Mouse (Mus musculus) forebrain, postnatal 0 days (tissue): ENCODE measurements around the gene Irgm1. TPM values are rescaled to one million over a fixed set of nuclear protein-coding genes. Genes with fewer than 3 reads are reported as not detected.
A peak's percentile ranks its signal among the peaks of the same experiment; 100 is the strongest.
"Not testable (repeated sequence)": the region's sequence is repeated elsewhere in the genome, so short reads cannot be mapped to it uniquely, and the experiment has no call there.

ENCODE experiments used
- ATAC-seq: fragments of 200-750 bp; cut with Nextera tagmentation; 2 replicates; pipeline ENCODE4 v1.8.0; 2017; ENCODE audit warnings: mild to moderate bottlenecking, moderate library complexity
- DNase-seq: peaks from one replicate; pipeline ENCODE4 v3.0.0-alpha.2; 2015
- H3K27ac ChIP-seq: fragments of 300-500 bp; sonication (generic); 2 replicates; pipeline ENCODE4 v1.5.1; 2014; ENCODE audit warnings: low read depth, mild to moderate bottlenecking, antibody characterized with exemption, low read length, moderate library complexity, mixed read lengths
- H3K27me3 ChIP-seq: fragments of 300-500 bp; sonication (generic); 2 replicates; pipeline ENCODE4 v1.6.1; 2014; ENCODE audit warnings: mild to moderate bottlenecking, low read length, mixed read lengths; ENCODE audit not compliant: insufficient read depth
- H3K36me3 ChIP-seq: fragments of 300-500 bp; sonication (generic); 2 replicates; pipeline ENCODE4 v1.6.1; 2014; ENCODE audit warnings: mild to moderate bottlenecking, moderate library complexity; ENCODE audit not compliant: insufficient read depth
- H3K4me1 ChIP-seq: fragments of 300-500 bp; sonication (generic); 2 replicates; pipeline ENCODE4 v1.6.1; 2014; ENCODE audit warnings: antibody characterized with exemption; ENCODE audit not compliant: insufficient read depth
- H3K4me2 ChIP-seq: fragments of 300-500 bp; sonication (generic); 2 replicates; pipeline ENCODE4 v1.6.1; 2014; ENCODE audit warnings: low read depth, mild to moderate bottlenecking, moderate library complexity
- H3K4me3 ChIP-seq: fragments of 300-500 bp; sonication (generic); 2 replicates; pipeline ENCODE4 v1.5.1; 2014; ENCODE audit warnings: low read depth, low read length, mixed read lengths
- H3K9ac ChIP-seq: fragments of 300-500 bp; sonication (generic); 2 replicates; pipeline ENCODE4 v1.6.1; 2014; ENCODE audit warnings: mild to moderate bottlenecking
- H3K9me3 ChIP-seq: fragments of 300-500 bp; sonication (generic); 2 replicates; pipeline ENCODE4 v1.6.1; 2016; ENCODE audit warnings: low read length
- CTCF ChIP-seq: sonication (generic); IDR thresholded peaks from 2 replicates; pipeline ENCODE4 v1.5.1; 2016; ENCODE audit warnings: antibody characterized with exemption, control low read depth, low read depth
- WGBS: fragments of 180-500 bp; shearing (Covaris S2); extraction: QIAGEN DNeasy Blood & Tissue Kit; methylation state at CpG from one replicate; pipeline ENCODE4 v1.1.7; 2014; 5-methylcytosine and 5-hydroxymethylcytosine counted together
- polyA plus RNA-seq: library from polyadenylated mRNA; unstranded; fragments of >200 nt; fragmentation: Nextera tagmentation; extraction: Ambion mirVana; gene quantifications from 2 replicates; pipeline ENCODE4 v1.2.1, GENCODE M21; 2015
- total RNA-seq: library from RNA; depleted of rRNA; stranded (reverse); fragments of >200 nt; gene quantifications from 2 replicates; pipeline ENCODE4 v1.2.3, GENCODE M21; 2014

Gene Irgm1
- total and polyA plus RNA-seq, 2 experiments from 2014 or later: 4.9 to 6.7 TPM

GRCm38 (mm10) chr11:48853474-48854180 is 17.9 kb downstream of the Irgm1 start:
- Histone ChIP-seq H3K27me3 (no peaks in the 10 kb centered on the region; the same call in 1 of the 2 replicates), H3K9me3 (no peaks in the 10 kb centered on the region), H3K4me2 (peak overlapping the region; percentile 83), H3K27ac (peak overlapping the region; percentile 64; the same call in 1 of the 2 replicates), H3K4me3 (peak overlapping the region; percentile 71), H3K9ac (peak overlapping the region; percentile 49), H3K4me1 (peaks cover 10% of the 10 kb centered on the region; the same call in 1 of the 2 replicates), H3K36me3 (no peaks in the 10 kb centered on the region)
- WGBS: under 1% methylated on average over 31 of the region's 31 CpGs
- DNase-seq (peak; percentile 95), ATAC-seq (peak; percentile 50)
- TF ChIP-seq CTCF: peak; percentile 39

- H3K9ac ChIP-seq: peak overlapping the region; percentile 49
- H3K27me3 ChIP-seq: no peaks in the 10 kb centered on the region; the same call in 1 of the 2 replicates
- no peaks in the 10 kb centered on the region for H3K9me3 ChIP-seq
- TF ChIP-seq CTCF: no peak
- peak overlapping the region; percentile 64 for H3K27ac ChIP-seq
- H3K4me1 ChIP-seq: peaks cover 4% of the 10 kb centered on the region; the same call in 1 of the 2 replicates
- DNase-seq (no peak), ATAC-seq (no peak; the same call in 1 of the 2 replicates)
- 7% methylated on average over 23 of the region's 23 CpGs for WGBS
- H3K4me3 ChIP-seq: peak overlapping the region; percentile 71
- peak overlapping the region; percentile 83 for H3K4me2 ChIP-seq
- no peaks in the 10 kb centered on the region for H3K36me3 ChIP-seq
Measured at GRCm38 (mm10) chr11:48852624-48853473, 18.6 kb downstream of the Irgm1 start.

GRCm38 (mm10) chr11:48852190-48852589 is 19.3 kb downstream of the Irgm1 start:
- 61% methylated on average over 4 of the region's 4 CpGs for WGBS
- ATAC-seq (no peak), DNase-seq (no peak)
- Histone ChIP-seq H3K27ac (no peak overlapping the region), H3K27me3 (no peaks in the 10 kb centered on the region; the same call in 1 of the 2 replicates), H3K4me1 (peaks cover 4% of the 10 kb centered on the region; the same call in 1 of the 2 replicates), H3K9ac (peak overlapping the region; percentile 49; the same call in 1 of the 2 replicates), H3K9me3 (no peaks in the 10 kb centered on the region), H3K4me2 (peak overlapping the region; percentile 83; the same call in 1 of the 2 replicates), H3K36me3 (no peaks in the 10 kb centered on the region), H3K4me3 (peak overlapping the region; percentile 71; the same call in 1 of the 2 replicates)
- TF ChIP-seq CTCF: no peak

GRCm38 (mm10) chr11:48851270-48851995 is 20.1 kb downstream of the Irgm1 start:
- H3K9ac ChIP-seq: no peak overlapping the region
- H3K4me3 ChIP-seq: no peak overlapping the region
- no peaks in the 10 kb centered on the region for H3K9me3 ChIP-seq
- H3K27ac ChIP-seq: no peak overlapping the region
- H3K36me3 ChIP-seq: no peaks in the 10 kb centered on the region
- WGBS: 82% methylated on average over 4 of the region's 4 CpGs
- H3K4me1 ChIP-seq: peaks cover 4% of the 10 kb centered on the region; the same call in 1 of the 2 replicates
- no peaks in the 10 kb centered on the region; the same call in 1 of the 2 replicates for H3K27me3 ChIP-seq
- peak; percentile 14; the same call in 1 of the 2 replicates for TF ChIP-seq CTCF
- no peak overlapping the region for H3K4me2 ChIP-seq
- DNase-seq (no peak), ATAC-seq (no peak)

GRCm38 (mm10) chr11:48850240-48850639 is 21.2 kb downstream of the Irgm1 start:
- no peaks in the 10 kb centered on the region for H3K9me3 ChIP-seq
- no peak for TF ChIP-seq CTCF
- H3K27ac ChIP-seq: no peak overlapping the region
- no peak overlapping the region for H3K4me3 ChIP-seq
- 44% methylated on average over 2 of the region's 2 CpGs for WGBS
- H3K4me2 ChIP-seq: no peak overlapping the region
- no peak overlapping the region for H3K9ac ChIP-seq
- ATAC-seq (no peak), DNase-seq (no peak)
- no peaks in the 10 kb centered on the region; the same call in 1 of the 2 replicates for H3K27me3 ChIP-seq
- no peaks in the 10 kb centered on the region for H3K36me3 ChIP-seq
- H3K4me1 ChIP-seq: peaks cover 4% of the 10 kb centered on the region; the same call in 1 of the 2 replicates

GRCm38 (mm10) chr11:48846881-48847280 is 24.6 kb downstream of the Irgm1 start:
- DNase-seq: no peak
- Histone ChIP-seq H3K9ac (no peak overlapping the region), H3K36me3 (no peaks in the 10 kb centered on the region), H3K27ac (no peak overlapping the region), H3K27me3 (no peaks in the 10 kb centered on the region; the same call in 1 of the 2 replicates), H3K4me2 (no peak overlapping the region), H3K9me3 (no peaks in the 10 kb centered on the region), H3K4me1 (no peaks in the 10 kb centered on the region), H3K4me3 (no peak overlapping the region)
- 67% methylated on average over 5 of the region's 5 CpGs for WGBS
- ATAC-seq: no peak
- TF ChIP-seq CTCF: no peak

- not testable (repeated sequence) for H3K36me3 ChIP-seq, H3K27ac ChIP-seq, DNase-seq, H3K9me3 ChIP-seq, H3K4me2 ChIP-seq, H3K27me3 ChIP-seq, ATAC-seq, H3K4me1 ChIP-seq, H3K9ac ChIP-seq, H3K4me3 ChIP-seq
- WGBS: 76% methylated on average over 2 of the region's 2 CpGs
Measured at GRCm38 (mm10) chr11:48846362-48846761, 25.1 kb downstream of the Irgm1 start.
